Mouse (Mus musculus): ENCODE measurements around the gene Fads6.

- no peak for TF ChIP-seq CTCF (conservative IDR thresholded peaks at IDR 0.05; ENCODE audit: low read length)
- TF ChIP-seq NANOG (IDR thresholded peaks at IDR 0.05; ENCODE audit: borderline replicate concordance, low read length): no peak
- TF ChIP-seq POU5F1 (IDR thresholded peaks at IDR 0.05; ENCODE audit: borderline replicate concordance, low read length): no peak
These were observed 34.5 kb downstream of the Fads6 start for GRCm38 (mm10) chr11:115262954-115263353.

All from E14TG2a.4 (cell line).